Mouse (Mus musculus): ENCODE results near the gene Bud23. TPM values are rescaled to one million over a fixed set of nuclear protein-coding genes. Genes with fewer than 3 reads are reported as not detected.

Gene Bud23
- polyA plus RNA-seq, 1 experiment from 2014 or later: 118 TPM

GRCm38 (mm10) chr5:135076368-135076767, 11.6 kb upstream of the Bud23 start:
- H3K4me2 ChIP-seq (replicated peaks; ENCODE audit: low read depth, low read length): peak overlapping the region; percentile 78
- H3K4me1 ChIP-seq (replicated peaks; ENCODE audit: control insufficient read depth, insufficient read depth, low read length): peaks cover 4% of the 10 kb centered on the region
- DNase-seq (ENCODE audit: low spot score) (no peak), ATAC-seq (ENCODE audit: low FRiP score) (no peak)
- peak overlapping the region; percentile 4; the same call in 1 of the 2 replicates for H3K4me3 ChIP-seq (ENCODE audit: low read depth, low read length)
- 91% methylated on average over 14 of the region's 14 CpGs for WGBS
- H3K27me3 ChIP-seq (ENCODE audit: control insufficient read depth, insufficient read depth, low read length): no peaks in the 10 kb centered on the region
- no peaks in the 10 kb centered on the region for H3K9me3 ChIP-seq (ENCODE audit: control insufficient read depth, low read length)
- no peak overlapping the region for H3K27ac ChIP-seq (ENCODE audit: low read depth, low read length)
- H3K36me3 ChIP-seq (ENCODE audit: control insufficient read depth, insufficient read depth, low read length): no peaks in the 10 kb centered on the region
- peak overlapping the region; percentile 99 for H3K9ac ChIP-seq (ENCODE audit: low read depth, low read length)

DNA sequence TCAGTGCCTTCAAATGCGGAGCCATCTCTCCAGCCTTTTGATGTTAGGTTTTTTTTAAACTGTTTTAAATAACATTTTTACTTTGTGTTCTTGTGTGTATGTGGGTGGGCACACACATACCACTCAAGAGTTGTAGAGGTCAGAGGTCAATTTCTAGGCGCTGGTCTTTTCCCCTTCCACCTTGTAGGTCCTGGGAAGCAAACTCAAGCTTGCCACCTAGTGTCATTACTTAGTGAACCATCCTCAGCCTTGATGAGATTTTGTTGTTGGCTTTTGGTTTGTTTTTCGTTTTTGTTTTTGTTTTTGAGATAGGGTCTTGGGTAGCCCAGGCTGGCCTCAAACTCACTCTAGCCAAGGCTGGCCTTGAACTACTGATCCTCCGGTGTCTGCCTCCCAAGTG, 10.9 kb upstream of the Bud23 start:
- no peak for DNase-seq (ENCODE audit: low spot score)
- no peaks in the 10 kb centered on the region for H3K27me3 ChIP-seq (ENCODE audit: control insufficient read depth, insufficient read depth, low read length)
- H3K4me2 ChIP-seq (replicated peaks; ENCODE audit: low read depth, low read length): no peak overlapping the region
- no peak overlapping the region for H3K27ac ChIP-seq (ENCODE audit: low read depth, low read length)
- H3K9ac ChIP-seq (ENCODE audit: low read depth, low read length): no peak overlapping the region
- H3K36me3 ChIP-seq (ENCODE audit: control insufficient read depth, insufficient read depth, low read length): no peaks in the 10 kb centered on the region
- no peaks in the 10 kb centered on the region for H3K9me3 ChIP-seq (ENCODE audit: control insufficient read depth, low read length)
- H3K4me1 ChIP-seq (replicated peaks; ENCODE audit: control insufficient read depth, insufficient read depth, low read length): peaks cover 4% of the 10 kb centered on the region
- WGBS: 66% methylated on average over 4 of the region's 4 CpGs
- no peak overlapping the region for H3K4me3 ChIP-seq (ENCODE audit: low read depth, low read length)
- ATAC-seq (ENCODE audit: low FRiP score): no peak

- H3K9me3 ChIP-seq (ENCODE audit: control insufficient read depth, low read length): no peaks in the 10 kb centered on the region
- H3K9ac ChIP-seq (ENCODE audit: low read depth, low read length): peak overlapping the region; percentile 27; the same call in 1 of the 2 replicates
- peaks cover 4% of the 10 kb centered on the region for H3K4me1 ChIP-seq (replicated peaks; ENCODE audit: control insufficient read depth, insufficient read depth, low read length)
- no peak for DNase-seq (ENCODE audit: low spot score)
- no peak for ATAC-seq (ENCODE audit: low FRiP score)
- 0 out of 2 replicates have a peak overlapping the region, but pooled peaks have one; percentile 7 for H3K4me2 ChIP-seq (replicated peaks; ENCODE audit: low read depth, low read length)
- 20% methylated on average over 22 of the region's 26 CpGs for WGBS
- no peaks in the 10 kb centered on the region for H3K27me3 ChIP-seq (ENCODE audit: control insufficient read depth, insufficient read depth, low read length)
- H3K27ac ChIP-seq (ENCODE audit: low read depth, low read length): peak overlapping the region; percentile 36; the same call in 1 of the 2 replicates
- no peak overlapping the region for H3K4me3 ChIP-seq (ENCODE audit: low read depth, low read length)
- H3K36me3 ChIP-seq (ENCODE audit: control insufficient read depth, insufficient read depth, low read length): no peaks in the 10 kb centered on the region
These were observed 8.8 kb upstream of the Bud23 start for GRCm38 (mm10) chr5:135073349-135074150.

GRCm38 (mm10) chr5:135072720-135073119, 8.0 kb upstream of the Bud23 start:
- H3K27ac ChIP-seq (ENCODE audit: low read depth, low read length): no peak overlapping the region
- H3K4me1 ChIP-seq (replicated peaks; ENCODE audit: control insufficient read depth, insufficient read depth, low read length): peaks cover 4% of the 10 kb centered on the region
- no peaks in the 10 kb centered on the region for H3K36me3 ChIP-seq (ENCODE audit: control insufficient read depth, insufficient read depth, low read length)
- ATAC-seq (ENCODE audit: low FRiP score): no peak
- no peaks in the 10 kb centered on the region for H3K9me3 ChIP-seq (ENCODE audit: control insufficient read depth, low read length)
- H3K4me3 ChIP-seq (ENCODE audit: low read depth, low read length): no peak overlapping the region
- no peak overlapping the region for H3K9ac ChIP-seq (ENCODE audit: low read depth, low read length)
- H3K4me2 ChIP-seq (replicated peaks; ENCODE audit: low read depth, low read length): no peak overlapping the region
- WGBS: 52% methylated on average over 6 of the region's 6 CpGs
- DNase-seq (ENCODE audit: low spot score): no peak
- no peaks in the 10 kb centered on the region for H3K27me3 ChIP-seq (ENCODE audit: control insufficient read depth, insufficient read depth, low read length)

DNA sequence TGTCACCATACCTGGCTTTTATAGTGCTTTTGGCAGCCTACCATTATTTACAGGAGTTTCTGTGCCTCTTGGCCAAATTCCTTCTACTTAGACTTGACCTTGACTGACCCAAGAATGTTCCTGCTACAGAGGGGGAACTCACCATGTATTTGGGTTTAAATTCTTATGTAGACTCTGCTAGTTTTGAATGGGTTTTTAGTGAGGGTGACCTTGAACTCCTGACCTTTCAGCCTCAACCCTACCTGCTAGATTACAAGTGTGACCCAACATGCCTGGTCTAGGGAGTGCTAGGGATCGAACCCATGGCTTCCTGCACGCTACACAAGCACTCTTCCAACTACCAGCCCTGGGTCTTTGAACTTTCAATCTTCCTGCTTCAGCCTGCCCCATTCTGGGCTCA, 7.3 kb upstream of the Bud23 start:
- Histone ChIP-seq H3K9ac (ENCODE audit: low read depth, low read length) (no peak overlapping the region), H3K4me3 (ENCODE audit: low read depth, low read length) (no peak overlapping the region), H3K36me3 (ENCODE audit: control insufficient read depth, insufficient read depth, low read length) (no peaks in the 10 kb centered on the region), H3K27ac (ENCODE audit: low read depth, low read length) (no peak overlapping the region), H3K4me2 (replicated peaks; ENCODE audit: low read depth, low read length) (no peak overlapping the region), H3K27me3 (ENCODE audit: control insufficient read depth, insufficient read depth, low read length) (no peaks in the 10 kb centered on the region), H3K9me3 (ENCODE audit: control insufficient read depth, low read length) (no peaks in the 10 kb centered on the region), H3K4me1 (replicated peaks; ENCODE audit: control insufficient read depth, insufficient read depth, low read length) (peaks cover 4% of the 10 kb centered on the region)
- DNase-seq (ENCODE audit: low spot score): no peak
- no peak for ATAC-seq (ENCODE audit: low FRiP score)
- WGBS: 97% methylated on average over 2 of the region's 2 CpGs

- no peak overlapping the region for H3K9ac ChIP-seq (ENCODE audit: low read depth, low read length)
- H3K36me3 ChIP-seq (ENCODE audit: control insufficient read depth, insufficient read depth, low read length): no peaks in the 10 kb centered on the region
- H3K27me3 ChIP-seq (ENCODE audit: control insufficient read depth, insufficient read depth, low read length): no peaks in the 10 kb centered on the region
- no peak overlapping the region for H3K4me2 ChIP-seq (replicated peaks; ENCODE audit: low read depth, low read length)
- H3K9me3 ChIP-seq (ENCODE audit: control insufficient read depth, low read length): no peaks in the 10 kb centered on the region
- H3K27ac ChIP-seq (ENCODE audit: low read depth, low read length): no peak overlapping the region
- H3K4me1 ChIP-seq (replicated peaks; ENCODE audit: control insufficient read depth, insufficient read depth, low read length): peaks cover 4% of the 10 kb centered on the region
- no peak for DNase-seq (ENCODE audit: low spot score)
- no peak overlapping the region for H3K4me3 ChIP-seq (ENCODE audit: low read depth, low read length)
- 91% methylated on average over 3 of the region's 3 CpGs for WGBS
- ATAC-seq (ENCODE audit: low FRiP score): no peak
These were observed 5.7 kb upstream of the Bud23 start for GRCm38 (mm10) chr5:135070448-135070847.

- DNase-seq (ENCODE audit: low spot score) (no peak), ATAC-seq (ENCODE audit: low FRiP score) (no peak)
- Histone ChIP-seq H3K4me2 (replicated peaks; ENCODE audit: low read depth, low read length) (no peak overlapping the region), H3K36me3 (ENCODE audit: control insufficient read depth, insufficient read depth, low read length) (no peaks in the 10 kb centered on the region), H3K9ac (ENCODE audit: low read depth, low read length) (no peak overlapping the region), H3K27ac (ENCODE audit: low read depth, low read length) (no peak overlapping the region), H3K4me1 (replicated peaks; ENCODE audit: control insufficient read depth, insufficient read depth, low read length) (no peaks in the 10 kb centered on the region), H3K9me3 (ENCODE audit: control insufficient read depth, low read length) (no peaks in the 10 kb centered on the region), H3K27me3 (ENCODE audit: control insufficient read depth, insufficient read depth, low read length) (no peaks in the 10 kb centered on the region), H3K4me3 (ENCODE audit: low read depth, low read length) (no peak overlapping the region)
- WGBS: 96% methylated on average over 3 of the region's 3 CpGs
These were observed 1.2 kb upstream of the Bud23 start for GRCm38 (mm10) chr5:135066008-135066407.

DNA sequence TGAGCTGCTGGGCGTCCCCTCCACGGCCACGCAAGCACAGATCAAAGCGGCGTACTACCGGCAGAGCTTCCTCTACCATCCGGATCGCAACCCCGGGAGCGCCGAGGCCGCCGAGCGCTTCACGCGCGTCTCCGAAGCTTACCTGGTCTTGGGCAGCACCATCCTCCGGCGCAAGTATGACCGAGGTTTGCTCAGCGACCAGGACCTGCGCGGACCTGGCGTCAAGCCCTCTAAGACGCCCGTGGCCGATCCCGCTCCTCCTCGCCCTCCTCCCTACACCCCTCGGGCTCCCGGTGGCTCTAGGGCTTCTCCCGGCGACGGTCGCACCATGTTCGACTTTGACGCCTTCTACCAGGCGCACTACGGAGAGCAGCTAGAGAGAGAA, 385 bp downstream of the Bud23 start:
- H3K4me2 ChIP-seq (replicated peaks; ENCODE audit: low read depth, low read length): peak overlapping the region; percentile 91
- 0 out of 2 replicates have a peak, but pooled peaks cover 4% of the 10 kb centered on the region for H3K36me3 ChIP-seq (ENCODE audit: control insufficient read depth, insufficient read depth, low read length)
- H3K27ac ChIP-seq (ENCODE audit: low read depth, low read length): no peak overlapping the region
- DNase-seq (ENCODE audit: low spot score) (no peak), ATAC-seq (ENCODE audit: low FRiP score) (peak; percentile 68; the same call in 1 of the 2 replicates)
- no peaks in the 10 kb centered on the region for H3K27me3 ChIP-seq (ENCODE audit: control insufficient read depth, insufficient read depth, low read length)
- WGBS: under 1% methylated on average over 40 of the region's 40 CpGs
- H3K9ac ChIP-seq (ENCODE audit: low read depth, low read length): peak overlapping the region; percentile 87
- no peaks in the 10 kb centered on the region for H3K4me1 ChIP-seq (replicated peaks; ENCODE audit: control insufficient read depth, insufficient read depth, low read length)
- H3K4me3 ChIP-seq (ENCODE audit: low read depth, low read length): peak overlapping the region; percentile 85
- H3K9me3 ChIP-seq (ENCODE audit: control insufficient read depth, low read length): no peaks in the 10 kb centered on the region

All from hindbrain, embryonic 11.5 days (tissue).